Mouse (Mus musculus) embryo, embryonic 10.5 days (tissue): ENCODE measurements at regions not wholly inside any gene's neighbourhood (a gene's known extent, or its start where the extent isn't known, plus 50 kb on each side); places are given as distances from the start of the nearest gene placed in this dataset.

Experiments used
- DNase-seq: peaks from one replicate; pipeline ENCODE4 v3.0.0-alpha.2; 2015; ENCODE audit warnings: low spot score

- DNase-seq = peak; percentile 51
Observed at GRCm38 (mm10) chr3:58072230-58072839, 224.5 kb upstream of the Pfn2 start.

- no peak for DNase-seq
Observed at GRCm38 (mm10) chr3:58089344-58090139, 241.7 kb upstream of the Pfn2 start.

GRCm38 (mm10) chr3:58090396-58090795 lies 242.5 kb upstream of the Pfn2 start:
- DNase-seq = no peak

GRCm38 (mm10) chr3:58091466-58092176 lies 243.7 kb upstream of the Pfn2 start:
- DNase-seq = no peak

GRCm38 (mm10) chr3:58110911-58111476 lies 263.1 kb upstream of the Pfn2 start:
- no peak for DNase-seq

- DNase-seq = peak; percentile 22
Observed at GRCm38 (mm10) chr3:58112431-58112856, 264.6 kb upstream of the Pfn2 start.

- no peak for DNase-seq
Observed at GRCm38 (mm10) chr3:58113941-58114340, 266.1 kb upstream of the Pfn2 start.

- DNase-seq = no peak
Observed at GRCm38 (mm10) chr3:58115511-58115910, 267.6 kb upstream of the Pfn2 start.

GRCm38 (mm10) chr3:58116848-58117247 lies 269.0 kb upstream of the Pfn2 start:
- DNase-seq = no peak

- DNase-seq = no peak
Observed at GRCm38 (mm10) chr3:58120051-58120450, 272.2 kb upstream of the Pfn2 start.

GRCm38 (mm10) chr3:58122456-58123359 lies 274.8 kb upstream of the Pfn2 start:
- peak; percentile 90 for DNase-seq

GRCm38 (mm10) chr3:58123396-58124077 lies 275.7 kb upstream of the Pfn2 start:
- DNase-seq = no peak

- no peak for DNase-seq
Observed at GRCm38 (mm10) chr3:58124886-58125285, 277.0 kb upstream of the Pfn2 start.

- DNase-seq = no peak
Observed at GRCm38 (mm10) chr3:58126996-58127395, 279.1 kb upstream of the Pfn2 start.

GRCm38 (mm10) chr3:58128059-58128458 lies 280.2 kb upstream of the Pfn2 start:
- no peak for DNase-seq

- DNase-seq = no peak
Observed at GRCm38 (mm10) chr3:58129358-58129903, 281.6 kb upstream of the Pfn2 start.

- DNase-seq = peak; percentile 36
Observed at GRCm38 (mm10) chr3:58135607-58136365, 278.7 kb upstream of the Tsc22d2 start.

GRCm38 (mm10) chr3:58138726-58139585 lies 275.6 kb upstream of the Tsc22d2 start:
- peak; percentile 62 for DNase-seq

- no peak for DNase-seq
Observed at GRCm38 (mm10) chr3:58146108-58146507, 268.4 kb upstream of the Tsc22d2 start.
